8 mouse cellular contexts compared by ENCODE assay signal in the genomic region with DNA sequence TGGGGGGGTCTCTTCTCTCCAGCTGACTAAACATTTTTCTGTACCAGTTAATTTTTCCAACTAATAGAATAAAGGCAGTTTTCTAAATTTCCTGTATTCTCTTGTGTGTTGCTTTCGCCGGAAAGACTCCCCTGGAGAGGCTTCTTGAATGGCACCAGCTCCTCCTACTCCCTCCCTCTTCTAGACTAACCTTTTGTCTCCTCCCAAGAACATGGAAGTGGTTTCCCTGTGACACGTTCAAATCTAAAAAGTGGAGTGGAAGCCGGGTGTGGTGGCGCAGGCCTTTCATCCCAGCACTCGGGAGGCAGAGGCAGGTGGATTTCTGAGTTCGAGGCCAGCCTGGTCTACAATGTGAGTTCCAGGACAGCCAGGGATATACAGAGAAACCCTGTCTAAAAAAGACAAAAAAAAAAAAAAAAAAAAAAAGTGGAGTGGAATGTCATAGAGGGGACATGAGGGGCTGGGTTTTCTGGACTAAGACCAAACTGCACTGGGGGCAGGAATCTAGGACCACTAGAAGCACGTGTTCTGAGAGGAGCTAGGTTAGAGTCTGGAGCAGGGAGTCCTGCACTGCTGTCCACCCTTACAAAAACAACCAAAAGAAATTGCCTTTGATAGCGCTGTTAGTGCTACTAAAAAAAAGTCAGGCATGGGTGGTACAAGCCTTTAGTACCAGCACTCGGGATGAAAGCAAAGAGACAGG. TPM values are rescaled to one million over a fixed set of nuclear protein-coding genes. Genes with fewer than 3 reads are reported as not detected.
DNase-seq lines count a peak whose midpoint lies in the region; ATAC-seq and TF ChIP-seq lines count a peak whose summit lies in the region.

No protein-coding gene starts in this region.

- no peak for DNase-seq in heart, adult 9 months (ENCODE audit: low spot score in 2 of 2)
- DNase-seq in MEL (ENCODE audit: low read depth, low spot score) = peak; percentile 39
- no peak for DNase-seq in hindbrain, embryonic 11.5 days (ENCODE audit: low spot score)
- no peak for DNase-seq in frontal cortex, postnatal 10 days (ENCODE audit: low spot score in 2 of 2)
- DNase-seq in layer of hippocampus, adult 18-20 months (ENCODE audit: low spot score in 2 of 2) = no peak
- DNase-seq in ovary, adult 18-20 months (ENCODE audit: low spot score) = no peak

- no peak for TF ChIP-seq EP300 in MEL (IDR thresholded peaks at IDR 0.05; ENCODE audit: low read depth in 1 of 2, low read length in 2 of 2)

- H3K79me2 ChIP-seq in MEL (ENCODE audit: control insufficient read depth, insufficient read depth, low read length, poor library complexity) = peaks cover 17% of the 10 kb centered on the region

- WGBS in heart, embryonic 12.5 days = 66% methylated on average over 10 of the region's 10 CpGs
- WGBS in hindbrain, embryonic 11.5 days = 70% methylated on average over 10 of the region's 10 CpGs
- WGBS in midbrain, embryonic 12.5 days = 71% methylated on average over 10 of the region's 10 CpGs

- peak overlapping the region; percentile 80 for H3K4me2 ChIP-seq in heart, embryonic 12.5 days
- H3K4me2 ChIP-seq in hindbrain, embryonic 11.5 days (replicated peaks; ENCODE audit: low read depth, low read length) = no peak overlapping the region; the same call in 1 of the 2 replicates
- H3K4me2 ChIP-seq in midbrain, embryonic 12.5 days (replicated peaks) = peak overlapping the region; percentile 78

- peaks cover 22% of the 10 kb centered on the region for H3K4me1 ChIP-seq in heart, embryonic 12.5 days (replicated peaks)
- H3K4me1 ChIP-seq in MEL (ENCODE audit: control insufficient read depth in 1 of 2, insufficient read depth in 2 of 2, low read length in 2 of 2) = peaks cover 14 to 29% of the 10 kb centered on the region in 2 experiments
- H3K4me1 ChIP-seq in hindbrain, embryonic 11.5 days (replicated peaks; ENCODE audit: control insufficient read depth, insufficient read depth, low read length) = peaks cover 11% of the 10 kb centered on the region; the same call in 1 of the 2 replicates
- H3K4me1 ChIP-seq in midbrain, embryonic 12.5 days = peaks cover 19% of the 10 kb centered on the region

- no peak for TF ChIP-seq RAD21 in MEL (IDR thresholded peaks at IDR 0.05; ENCODE audit: low read depth, low read length)

- peak overlapping the region; percentile 68 for H3K9ac ChIP-seq in heart, embryonic 12.5 days
- H3K9ac ChIP-seq in MEL (ENCODE audit: control insufficient read depth, low read depth, low read length, poor library complexity, severe bottlenecking) = peak overlapping the region; percentile 72
- peak overlapping the region; percentile 95; the same call in 1 of the 2 replicates for H3K9ac ChIP-seq in hindbrain, embryonic 11.5 days (ENCODE audit: low read depth, low read length)
- no peak overlapping the region for H3K9ac ChIP-seq in midbrain, embryonic 12.5 days (replicated peaks)

- peak overlapping the region; percentile 97 for H3K27ac ChIP-seq in heart, embryonic 12.5 days (ENCODE audit: poor library complexity, severe bottlenecking)
- peak overlapping the region; percentile 98 for H3K27ac ChIP-seq in MEL (ENCODE audit: control insufficient read depth, low read depth, low read length)
- H3K27ac ChIP-seq in hindbrain, embryonic 11.5 days (ENCODE audit: low read depth, low read length) = peak overlapping the region; percentile 85
- H3K27ac ChIP-seq in midbrain, embryonic 12.5 days (replicated peaks) = peak overlapping the region; percentile 91

- peak overlapping the region; percentile 74 for H3K4me3 ChIP-seq in heart, embryonic 12.5 days
- H3K4me3 ChIP-seq in MEL (ENCODE audit: control insufficient read depth in 1 of 2, insufficient read depth in 1 of 2, low read depth in 2 of 2, low read length in 2 of 2) = peak overlapping the region; percentile 28 to 37
- H3K4me3 ChIP-seq in hindbrain, embryonic 11.5 days (ENCODE audit: low read depth, low read length) = no peak overlapping the region
- H3K4me3 ChIP-seq in midbrain, embryonic 12.5 days = no peak overlapping the region

- H3K27me3 ChIP-seq in heart, embryonic 12.5 days (replicated peaks) = no peaks in the 10 kb centered on the region
- H3K27me3 ChIP-seq in MEL (ENCODE audit: control insufficient read depth in 1 of 2, insufficient read depth in 2 of 2, low read length in 2 of 2) = no peaks in the 10 kb centered on the region
- H3K27me3 ChIP-seq in hindbrain, embryonic 11.5 days (ENCODE audit: control insufficient read depth, insufficient read depth, low read length) = no peaks in the 10 kb centered on the region
- H3K27me3 ChIP-seq in midbrain, embryonic 12.5 days = no peaks in the 10 kb centered on the region

- TF ChIP-seq POLR2A in MEL (IDR thresholded peaks at IDR 0.05; ENCODE audit: control insufficient read depth in 1 of 2, insufficient read depth in 1 of 2, low read depth in 1 of 2, low read length in 2 of 2, poor library complexity in 1 of 2) = no peak

- H3K9me3 ChIP-seq in heart, embryonic 12.5 days (replicated peaks) = no peaks in the 10 kb centered on the region
- no peaks in the 10 kb centered on the region for H3K9me3 ChIP-seq in MEL (replicated peaks; ENCODE audit: insufficient read depth, low read length)
- H3K9me3 ChIP-seq in hindbrain, embryonic 11.5 days (ENCODE audit: control insufficient read depth, low read length) = no peaks in the 10 kb centered on the region
- no peaks in the 10 kb centered on the region for H3K9me3 ChIP-seq in midbrain, embryonic 12.5 days

- peaks cover 39% of the 10 kb centered on the region for H3K36me3 ChIP-seq in heart, embryonic 12.5 days
- peaks cover 4 to 29% of the 10 kb centered on the region in 2 experiments for H3K36me3 ChIP-seq in MEL (ENCODE audit: control insufficient read depth in 1 of 2, insufficient read depth in 2 of 2, low read length in 2 of 2)
- peaks cover 2% of the 10 kb centered on the region; the same call in 1 of the 2 replicates for H3K36me3 ChIP-seq in hindbrain, embryonic 11.5 days (ENCODE audit: control insufficient read depth, insufficient read depth, low read length)
- H3K36me3 ChIP-seq in midbrain, embryonic 12.5 days = peaks cover 34% of the 10 kb centered on the region

- ATAC-seq in heart, embryonic 12.5 days (ENCODE audit: insufficient number of reproducible peaks, low FRiP score) = no peak
- no peak for ATAC-seq in hindbrain, embryonic 11.5 days (ENCODE audit: low FRiP score)
- ATAC-seq in midbrain, embryonic 12.5 days (ENCODE audit: low FRiP score, low read depth) = no peak

- TF ChIP-seq CTCF in MEL (IDR thresholded peaks at IDR 0.05 in 2 of 3, conservative IDR thresholded peaks at IDR 0.05 in 1 of 3; ENCODE audit: control insufficient read depth in 1 of 3, insufficient read depth in 1 of 3, low read depth in 2 of 3, low read length in 3 of 3, poor library complexity in 1 of 3, severe bottlenecking in 1 of 3) = no peak

TF ChIP-seq in MEL, 35 proteins besides CTCF, POLR2A, EP300 and RAD21 (continues in another document):
- TF ChIP-seq TCF12 (IDR thresholded peaks at IDR 0.05; ENCODE audit: low read depth, low read length) (no peak), GATA1 (IDR thresholded peaks at IDR 0.05; ENCODE audit: low read depth, low read length) (no peak)

RNA-seq across cellular contexts. Expression of a gene that starts 0.7 kb away (rescaled TPM):
- 1,088 and 1,118 TPM in 2 replicates for polyA plus RNA-seq in heart, embryonic 12.5 days (2016; fragmentation: Nextera tagmentation; extraction: Ambion mirVana)
- total RNA-seq in MEL (2012; rRNA removed) = 1,163 and 1,351 TPM in 2 replicates
- polyA plus RNA-seq in MEL (2012; ENCODE audit: insufficient read depth in 1 of 2, insufficient read length in 2 of 2, low read depth in 1 of 2, low replicate concordance in 2 of 2, missing spikeins in 1 of 2) = 1,000 to 10,000 TPM; 1,085 to 1,266 TPM
- 821 and 840 TPM in 2 replicates for polyA plus RNA-seq in hindbrain, embryonic 11.5 days (2014; fragmentation: Nextera tagmentation; extraction: Ambion mirVana)
- 656 and 692 TPM in 2 replicates for polyA plus RNA-seq in midbrain, embryonic 12.5 days (2016; fragmentation: Nextera tagmentation; extraction: Ambion mirVana)
- total RNA-seq in layer of hippocampus, adult 18-20 months (2021) = 10 to 100 TPM; 58.5 to 70.8 TPM

RNA-seq across cellular contexts. Expression of a gene that starts 9.7 kb away (rescaled TPM):
- polyA plus RNA-seq in heart, embryonic 12.5 days (2016; fragmentation: Nextera tagmentation; extraction: Ambion mirVana) = 93.2 and 98.3 TPM in 2 replicates
- 85.4 and 88.4 TPM in 2 replicates for total RNA-seq in MEL (2012; rRNA removed)
- 100 to 1,000 TPM in 1 of 2 experiments, not detected in 1; 128 TPM for polyA plus RNA-seq in MEL (2012; ENCODE audit: insufficient read depth in 1 of 2, insufficient read length in 2 of 2, low read depth in 1 of 2, low replicate concordance in 2 of 2, missing spikeins in 1 of 2)
- polyA plus RNA-seq in hindbrain, embryonic 11.5 days (2014; fragmentation: Nextera tagmentation; extraction: Ambion mirVana) = 131 and 143 TPM in 2 replicates
- polyA plus RNA-seq in midbrain, embryonic 12.5 days (2016; fragmentation: Nextera tagmentation; extraction: Ambion mirVana) = 135 and 142 TPM in 2 replicates
- total RNA-seq in layer of hippocampus, adult 18-20 months (2021) = 100 to 1,000 TPM; 102 to 105 TPM

RNA-seq across cellular contexts. Expression of a gene that starts 32.0 kb away (rescaled TPM):
- polyA plus RNA-seq in heart, embryonic 12.5 days (2016; fragmentation: Nextera tagmentation; extraction: Ambion mirVana) = 31.2 and 35.3 TPM in 2 replicates
- total RNA-seq in MEL (2012; rRNA removed) = 3.4 and 4.9 TPM in 2 replicates
- polyA plus RNA-seq in MEL (2012; ENCODE audit: insufficient read depth in 1 of 2, insufficient read length in 2 of 2, low read depth in 1 of 2, low replicate concordance in 2 of 2, missing spikeins in 1 of 2) = 1 to 10 TPM in 1 of 2 experiments, not detected in 1; 7.0 TPM
- 31.0 and 35.0 TPM in 2 replicates for polyA plus RNA-seq in hindbrain, embryonic 11.5 days (2014; fragmentation: Nextera tagmentation; extraction: Ambion mirVana)
- polyA plus RNA-seq in midbrain, embryonic 12.5 days (2016; fragmentation: Nextera tagmentation; extraction: Ambion mirVana) = 39.9 and 41.7 TPM in 2 replicates
- total RNA-seq in layer of hippocampus, adult 18-20 months (2021) = 10 to 100 TPM; 29.9 to 31.3 TPM

RNA-seq across cellular contexts. Expression of a gene that starts 32.1 kb away (rescaled TPM):
- 348 and 367 TPM in 2 replicates for polyA plus RNA-seq in heart, embryonic 12.5 days (2016; fragmentation: Nextera tagmentation; extraction: Ambion mirVana)
- total RNA-seq in MEL (2012; rRNA removed) = 80.9 and 83.1 TPM in 2 replicates
- 100 to 1,000 TPM in 1 of 2 experiments, not detected in 1; 241 TPM for polyA plus RNA-seq in MEL (2012; ENCODE audit: insufficient read depth in 1 of 2, insufficient read length in 2 of 2, low read depth in 1 of 2, low replicate concordance in 2 of 2, missing spikeins in 1 of 2)
- 270 and 295 TPM in 2 replicates for polyA plus RNA-seq in hindbrain, embryonic 11.5 days (2014; fragmentation: Nextera tagmentation; extraction: Ambion mirVana)
- polyA plus RNA-seq in midbrain, embryonic 12.5 days (2016; fragmentation: Nextera tagmentation; extraction: Ambion mirVana) = 324 and 379 TPM in 2 replicates
- total RNA-seq in layer of hippocampus, adult 18-20 months (2021) = 100 to 1,000 TPM; 163 to 172 TPM

RNA-seq across cellular contexts. Expression of a gene that starts 41.3 kb away (rescaled TPM):
- 11.7 and 13.3 TPM in 2 replicates for polyA plus RNA-seq in heart, embryonic 12.5 days (2016; fragmentation: Nextera tagmentation; extraction: Ambion mirVana)
- 0.15 and 0.26 TPM in 2 replicates for total RNA-seq in MEL (2012; rRNA removed)
- under 1 TPM in 1 of 2 experiments, not detected in 1; 0.58 TPM for polyA plus RNA-seq in MEL (2012; ENCODE audit: insufficient read depth in 1 of 2, insufficient read length in 2 of 2, low read depth in 1 of 2, low replicate concordance in 2 of 2, missing spikeins in 1 of 2)
- 20.5 and 23.8 TPM in 2 replicates for polyA plus RNA-seq in hindbrain, embryonic 11.5 days (2014; fragmentation: Nextera tagmentation; extraction: Ambion mirVana)
- polyA plus RNA-seq in midbrain, embryonic 12.5 days (2016; fragmentation: Nextera tagmentation; extraction: Ambion mirVana) = 25.0 and 30.0 TPM in 2 replicates
- 10 to 100 TPM; 30.2 to 33.0 TPM for total RNA-seq in layer of hippocampus, adult 18-20 months (2021)

Comparison
In these comparisons a context has a peak if more than half of its experiments do, and no peak if none do; other contexts are left out.
1. H3K4me3 ChIP-seq: peak in heart, embryonic 12.5 days (single experiment) and MEL (2 of 2); none in hindbrain, embryonic 11.5 days (single experiment) and midbrain, embryonic 12.5 days (single experiment).
2. Peak in every context shown above with its lines, with median percentiles within 50 percentile points of each other: H3K27ac ChIP-seq.